Mouse (Mus musculus): ENCODE data around the gene Psd. TPM values are rescaled to one million over a fixed set of nuclear protein-coding genes. Genes with fewer than 3 reads are reported as not detected.
A peak's percentile ranks its signal among the peaks of the same experiment; 100 is the strongest.

The Psd gene
- polyA plus RNA-seq, 1 experiment, result 292 TPM

- DNase-seq (ENCODE audit: low read depth), result peak; percentile 67
- TF ChIP-seq POLR2A (IDR thresholded peaks at IDR 0.05; ENCODE audit: borderline replicate concordance, extremely low read depth, insufficient read depth, insufficient read length, poor library complexity, severe bottlenecking), result no peak
- TF ChIP-seq CTCF (IDR thresholded peaks at IDR 0.05; ENCODE audit: borderline replicate concordance, extremely low read depth, insufficient read depth, insufficient read length), result no peak
Observed at GRCm38 (mm10) chr19:46326019-46326755, 769 bp downstream of the Psd start.

GRCm38 (mm10) chr19:46324918-46325317, 2.0 kb downstream of the Psd start:
- DNase-seq (ENCODE audit: low read depth), result no peak
- TF ChIP-seq POLR2A (IDR thresholded peaks at IDR 0.05; ENCODE audit: borderline replicate concordance, extremely low read depth, insufficient read depth, insufficient read length, poor library complexity, severe bottlenecking), result no peak
- no peak for TF ChIP-seq CTCF (IDR thresholded peaks at IDR 0.05; ENCODE audit: borderline replicate concordance, extremely low read depth, insufficient read depth, insufficient read length)

- no peak for DNase-seq (ENCODE audit: low read depth)
- TF ChIP-seq CTCF (IDR thresholded peaks at IDR 0.05; ENCODE audit: borderline replicate concordance, extremely low read depth, insufficient read depth, insufficient read length) (no peak), POLR2A (IDR thresholded peaks at IDR 0.05; ENCODE audit: borderline replicate concordance, extremely low read depth, insufficient read depth, insufficient read length, poor library complexity, severe bottlenecking) (no peak)
Observed at GRCm38 (mm10) chr19:46324366-46324765, 2.6 kb downstream of the Psd start.

GRCm38 (mm10) chr19:46323716-46324115, 3.2 kb downstream of the Psd start:
- DNase-seq (ENCODE audit: low read depth), result no peak
- no peak for TF ChIP-seq POLR2A (IDR thresholded peaks at IDR 0.05; ENCODE audit: borderline replicate concordance, extremely low read depth, insufficient read depth, insufficient read length, poor library complexity, severe bottlenecking)
- TF ChIP-seq CTCF (IDR thresholded peaks at IDR 0.05; ENCODE audit: borderline replicate concordance, extremely low read depth, insufficient read depth, insufficient read length), result no peak

- TF ChIP-seq POLR2A (IDR thresholded peaks at IDR 0.05; ENCODE audit: borderline replicate concordance, extremely low read depth, insufficient read depth, insufficient read length, poor library complexity, severe bottlenecking), result no peak
- no peak for TF ChIP-seq CTCF (IDR thresholded peaks at IDR 0.05; ENCODE audit: borderline replicate concordance, extremely low read depth, insufficient read depth, insufficient read length)
Observed at GRCm38 (mm10) chr19:46322996-46323572, 3.9 kb downstream of the Psd start.

DNA sequence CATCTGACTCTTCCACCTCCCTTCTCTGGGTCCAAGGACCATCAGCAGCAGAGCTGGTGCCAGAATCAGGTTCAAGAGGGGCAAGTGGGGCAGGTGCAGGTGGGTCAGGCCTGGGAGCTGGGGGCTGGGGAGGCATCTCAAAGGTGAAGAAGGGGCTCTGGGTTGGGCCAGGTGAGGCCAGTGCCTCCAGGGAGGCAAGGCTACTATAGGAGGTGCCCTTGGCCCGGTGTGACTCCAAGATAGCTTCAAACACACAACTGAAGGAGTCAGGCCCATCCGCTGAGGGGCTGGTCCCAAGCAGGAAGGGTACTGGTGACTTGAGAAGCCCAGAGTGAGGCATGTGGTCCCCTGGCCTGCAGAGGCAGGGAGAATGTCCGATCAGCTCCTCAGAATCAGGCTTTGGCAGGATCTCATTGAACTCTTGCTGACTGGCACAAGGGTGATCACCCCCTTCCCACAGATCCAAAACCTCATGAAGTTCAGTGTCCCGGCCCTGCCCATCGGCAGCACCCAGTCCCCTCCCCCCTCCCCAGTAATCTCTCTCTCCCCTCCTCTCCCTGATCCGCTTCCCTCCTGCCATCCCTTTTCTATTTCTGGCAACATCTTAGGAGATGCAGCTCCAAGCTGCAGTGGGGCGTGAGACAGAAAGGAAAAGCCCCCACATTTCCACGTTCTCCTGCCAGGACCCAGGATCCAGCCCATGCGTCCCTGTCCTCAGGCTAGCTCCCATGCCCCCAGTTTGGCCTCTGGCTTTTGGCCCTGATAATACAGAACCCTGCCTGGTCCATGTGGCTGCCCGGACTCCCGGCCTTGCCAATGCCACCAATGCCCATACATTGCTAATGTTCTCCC, 4.6 kb downstream of the Psd start:
- TF ChIP-seq CTCF (IDR thresholded peaks at IDR 0.05; ENCODE audit: borderline replicate concordance, extremely low read depth, insufficient read depth, insufficient read length) (no peak), POLR2A (IDR thresholded peaks at IDR 0.05; ENCODE audit: borderline replicate concordance, extremely low read depth, insufficient read depth, insufficient read length, poor library complexity, severe bottlenecking) (no peak)
- no peak for DNase-seq (ENCODE audit: low read depth)

More at GRCm38 (mm10) chr19:46322996-46323572, 3.9 kb downstream of the Psd start:
- no peak for DNase-seq (ENCODE audit: low read depth)

DNA sequence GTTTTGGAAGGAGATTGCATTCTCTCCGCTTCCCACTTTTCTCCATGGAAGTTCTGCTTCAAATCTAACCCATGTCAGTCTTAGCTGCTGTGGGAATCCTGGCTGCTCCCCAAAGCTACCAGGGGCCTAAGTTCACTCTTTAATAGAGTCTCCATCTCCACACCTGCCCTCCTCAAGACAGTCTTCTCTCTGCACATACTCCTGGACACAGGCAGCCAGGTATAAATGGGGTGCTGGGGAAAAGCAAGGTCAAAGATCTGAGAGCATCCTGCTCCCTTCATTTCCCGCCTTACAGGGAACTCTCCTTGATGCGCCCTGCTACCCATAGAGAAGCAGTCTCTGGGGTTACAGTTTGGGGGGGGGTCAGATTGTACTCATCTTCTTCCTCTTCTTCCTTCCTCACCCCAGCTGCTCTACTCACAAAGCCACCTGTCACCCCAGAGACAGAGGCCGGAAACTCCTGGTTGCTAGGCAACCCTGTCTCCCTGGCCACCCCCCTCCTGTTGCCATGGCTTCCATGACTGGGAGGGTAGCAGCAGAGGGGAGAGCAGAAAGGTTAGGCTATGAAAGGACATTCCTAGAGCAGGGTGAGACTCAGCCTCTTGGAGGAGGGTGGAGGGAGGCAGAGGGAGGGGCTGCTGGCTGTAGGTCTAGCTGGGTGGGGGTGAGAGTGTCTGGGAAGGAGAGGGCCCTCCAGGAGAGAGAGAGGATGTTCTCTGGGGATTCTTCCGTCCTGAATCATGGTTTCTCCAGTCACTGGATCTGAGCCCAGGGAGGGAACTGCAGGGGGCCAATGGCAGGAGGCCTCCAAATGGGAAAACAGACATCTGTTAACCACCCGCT, 5.6 kb downstream of the Psd start:
- TF ChIP-seq POLR2A (IDR thresholded peaks at IDR 0.05; ENCODE audit: borderline replicate concordance, extremely low read depth, insufficient read depth, insufficient read length, poor library complexity, severe bottlenecking) (no peak), CTCF (IDR thresholded peaks at IDR 0.05; ENCODE audit: borderline replicate concordance, extremely low read depth, insufficient read depth, insufficient read length) (no peak)
- peak; percentile 90 for DNase-seq (ENCODE audit: low read depth)

GRCm38 (mm10) chr19:46320076-46320785, 6.7 kb downstream of the Psd start:
- DNase-seq (ENCODE audit: low read depth), result no peak
- TF ChIP-seq POLR2A (IDR thresholded peaks at IDR 0.05; ENCODE audit: borderline replicate concordance, extremely low read depth, insufficient read depth, insufficient read length, poor library complexity, severe bottlenecking) (no peak), CTCF (IDR thresholded peaks at IDR 0.05; ENCODE audit: borderline replicate concordance, extremely low read depth, insufficient read depth, insufficient read length) (no peak)

- peak; percentile 91 for DNase-seq (ENCODE audit: low read depth)
- TF ChIP-seq CTCF (IDR thresholded peaks at IDR 0.05; ENCODE audit: borderline replicate concordance, extremely low read depth, insufficient read depth, insufficient read length) (no peak), POLR2A (IDR thresholded peaks at IDR 0.05; ENCODE audit: borderline replicate concordance, extremely low read depth, insufficient read depth, insufficient read length, poor library complexity, severe bottlenecking) (no peak)
Observed at GRCm38 (mm10) chr19:46318586-46319378, 8.2 kb downstream of the Psd start.
